Mouse (Mus musculus) heart, embryonic 14.5 days (tissue): ENCODE results near the gene Pdia5. TPM values are rescaled to one million over a fixed set of nuclear protein-coding genes. Genes with fewer than 3 reads are reported as not detected.

Source experiments
- ATAC-seq: fragments of 200-750 bp; cut with Nextera tagmentation; 2 replicates; pipeline ENCODE4 v1.8.0; 2017; ENCODE audit warnings: low read depth, moderate TSS enrichment; ENCODE audit not compliant: insufficient number of reproducible peaks, insufficient read depth, low FRiP score
- H3K27ac ChIP-seq, 2 experiments: fragments of 200-500 bp in 1 of 2; fragments of 300-500 bp in 1 of 2; sonication (generic) in 1 of 2; replicated peaks in 1 of 2; 2 replicates each; pipeline ENCODE4 v1.5.1; 2012 to 2014; ENCODE audit warnings: low read depth in 2 of 2, low read length in 2 of 2, control low read depth in 1 of 2, mild to moderate bottlenecking in 1 of 2, mixed read lengths in 1 of 2; ENCODE audit not compliant: control insufficient read depth in 1 of 2, insufficient read depth in 1 of 2
- H3K27me3 ChIP-seq: fragments of 300-500 bp; sonication (generic); 2 replicates; pipeline ENCODE4 v1.6.1; 2014; ENCODE audit warnings: mild to moderate bottlenecking, low read length, control low read depth; ENCODE audit not compliant: control insufficient read depth, insufficient read depth
- H3K36me3 ChIP-seq: fragments of 300-500 bp; sonication (generic); 2 replicates; pipeline ENCODE4 v1.6.1; 2014; ENCODE audit warnings: mild to moderate bottlenecking, control low read depth, low read length, mixed read lengths; ENCODE audit not compliant: control insufficient read depth, insufficient read depth
- H3K4me1 ChIP-seq, 2 experiments: fragments of 200-500 bp in 1 of 2; fragments of 300-500 bp in 1 of 2; sonication (generic) in 1 of 2; 2 replicates each; pipeline ENCODE4 v1.6.1; 2012 to 2014; ENCODE audit warnings: low read length in 2 of 2, control low read depth in 1 of 2, mixed read lengths in 1 of 2; ENCODE audit not compliant: control insufficient read depth in 2 of 2, insufficient read depth in 2 of 2
- H3K4me2 ChIP-seq: fragments of 300-500 bp; sonication (generic); 2 replicates; pipeline ENCODE4 v1.6.1; 2014; ENCODE audit warnings: mild to moderate bottlenecking, low read length
- H3K4me3 ChIP-seq, 2 experiments: fragments of 200-500 bp in 1 of 2; fragments of 300-500 bp in 1 of 2; sonication (generic) in 1 of 2; 2 replicates each; pipeline ENCODE4 v1.5.1; 2012 to 2014; ENCODE audit warnings: low read length in 2 of 2, mild to moderate bottlenecking in 2 of 2, control low read depth in 1 of 2, low read depth in 1 of 2, moderate library complexity in 1 of 2; ENCODE audit not compliant: control insufficient read depth in 1 of 2, insufficient read depth in 1 of 2
- H3K9ac ChIP-seq: fragments of 300-500 bp; sonication (generic); 2 replicates; pipeline ENCODE4 v1.6.1; 2014; ENCODE audit warnings: mild to moderate bottlenecking, low read length
- H3K9me3 ChIP-seq: fragments of 300-500 bp; sonication (generic); 2 replicates; pipeline ENCODE4 v1.6.1; 2016; ENCODE audit warnings: low read length, control low read depth; ENCODE audit not compliant: control insufficient read depth
- WGBS: fragments of 180-500 bp; shearing (Covaris S2); extraction: QIAGEN DNeasy Blood & Tissue Kit; methylation state at CpG from one replicate; pipeline ENCODE4 v1.1.7; 2014; 5-methylcytosine and 5-hydroxymethylcytosine counted together
- polyA plus RNA-seq: library from polyadenylated mRNA; unstranded; fragments of >200 nt; fragmentation: Nextera tagmentation; extraction: Ambion mirVana; gene quantifications from 2 replicates; pipeline ENCODE4 v1.2.1, GENCODE M21; 2014

The Pdia5 gene
- polyA plus RNA-seq, 1 experiment from 2014 or later, result 14.7 TPM

- WGBS, result 35% methylated on average over 1 of the region's 1 CpGs
Observed at GRCm38 (mm10) chr16:35439046-35439445, 51.6 kb downstream of the Pdia5 start.

GRCm38 (mm10) chr16:35431608-35432007, 59.1 kb downstream of the Pdia5 start:
- ATAC-seq, result no peak
- H3K4me3 ChIP-seq, result no peak overlapping the region
- H3K4me2 ChIP-seq, result no peak overlapping the region
- peaks cover 30% of the 10 kb centered on the region for H3K36me3 ChIP-seq
- WGBS, result 93% methylated on average over 4 of the region's 4 CpGs
- H3K27ac ChIP-seq, result no peak overlapping the region
- no peaks in the 10 kb centered on the region for H3K9me3 ChIP-seq
- H3K9ac ChIP-seq, result no peak overlapping the region
- H3K4me1 ChIP-seq, result peaks cover 2 to 10% of the 10 kb centered on the region in 2 experiments; a peak in 2 of 4 replicates
- H3K27me3 ChIP-seq, result no peaks in the 10 kb centered on the region

More at GRCm38 (mm10) chr16:35439046-35439445, 51.6 kb downstream of the Pdia5 start:
- H3K9me3 ChIP-seq, result no peaks in the 10 kb centered on the region
- peak overlapping the region; percentile 86 to 93 for H3K27ac ChIP-seq
- no peak overlapping the region for H3K9ac ChIP-seq
- peaks cover 32% of the 10 kb centered on the region for H3K36me3 ChIP-seq
- H3K4me3 ChIP-seq, result no peak overlapping the region
- 0 out of 2 replicates have a peak overlapping the region, but pooled peaks have one; percentile 23 for H3K4me2 ChIP-seq
- peak; percentile 77 for ATAC-seq
- peaks cover 17 to 19% of the 10 kb centered on the region in 2 experiments for H3K4me1 ChIP-seq
- H3K27me3 ChIP-seq, result no peaks in the 10 kb centered on the region

- Histone ChIP-seq H3K4me2 (no peak overlapping the region), H3K4me1 (0 out of 4 replicates have a peak, but pooled peaks cover 0 to 3% of the 10 kb centered on the region in 2 experiments), H3K27me3 (no peaks in the 10 kb centered on the region), H3K36me3 (0 out of 2 replicates have a peak, but pooled peaks cover 15% of the 10 kb centered on the region), H3K4me3 (no peak overlapping the region), H3K9ac (no peak overlapping the region), H3K27ac (no peak overlapping the region), H3K9me3 (no peaks in the 10 kb centered on the region)
- WGBS, result 83% methylated on average over 4 of the region's 4 CpGs
- ATAC-seq, result no peak
Observed at GRCm38 (mm10) chr16:35424926-35425325, 65.7 kb downstream of the Pdia5 start.

- WGBS, result 69% methylated on average over 18 of the region's 18 CpGs
- Histone ChIP-seq H3K4me2 (no peak overlapping the region), H3K27me3 (no peaks in the 10 kb centered on the region), H3K9me3 (no peaks in the 10 kb centered on the region), H3K4me3 (no peak overlapping the region), H3K4me1 (0 out of 4 replicates have a peak, but pooled peaks cover 0 to 3% of the 10 kb centered on the region in 2 experiments), H3K27ac (no peak overlapping the region), H3K9ac (no peak overlapping the region), H3K36me3 (peaks cover 4% of the 10 kb centered on the region; the same call in 1 of the 2 replicates)
- no peak for ATAC-seq
Observed at GRCm38 (mm10) chr16:35423250-35424139, 67.2 kb downstream of the Pdia5 start.

GRCm38 (mm10) chr16:35422705-35423104, 68.0 kb downstream of the Pdia5 start:
- no peak overlapping the region for H3K4me2 ChIP-seq
- ATAC-seq, result no peak
- no peak overlapping the region for H3K27ac ChIP-seq
- H3K27me3 ChIP-seq, result no peaks in the 10 kb centered on the region
- no peaks in the 10 kb centered on the region for H3K9me3 ChIP-seq
- 89% methylated on average over 8 of the region's 8 CpGs for WGBS
- peaks cover 10% of the 10 kb centered on the region; the same call in 1 of the 2 replicates for H3K36me3 ChIP-seq
- H3K4me1 ChIP-seq, result 0 out of 4 replicates have a peak, but pooled peaks cover 0 to 3% of the 10 kb centered on the region in 2 experiments
- no peak overlapping the region for H3K4me3 ChIP-seq
- H3K9ac ChIP-seq, result no peak overlapping the region

- H3K4me2 ChIP-seq, result no peak overlapping the region
- peaks cover 10% of the 10 kb centered on the region; the same call in 1 of the 2 replicates for H3K36me3 ChIP-seq
- H3K4me3 ChIP-seq, result no peak overlapping the region
- no peaks in the 10 kb centered on the region for H3K9me3 ChIP-seq
- no peak overlapping the region for H3K9ac ChIP-seq
- WGBS, result 44% methylated on average over 4 of the region's 4 CpGs
- no peak for ATAC-seq
- no peaks in the 10 kb centered on the region for H3K27me3 ChIP-seq
- 0 out of 4 replicates have a peak, but pooled peaks cover 0 to 3% of the 10 kb centered on the region in 2 experiments for H3K4me1 ChIP-seq
- H3K27ac ChIP-seq, result no peak overlapping the region
Observed at GRCm38 (mm10) chr16:35422141-35422540, 68.5 kb downstream of the Pdia5 start.

GRCm38 (mm10) chr16:35414616-35415015, 76.1 kb downstream of the Pdia5 start:
- WGBS, result 72% methylated on average over 5 of the region's 5 CpGs
- no peak for ATAC-seq
- no peaks in the 10 kb centered on the region for H3K27me3 ChIP-seq

More at GRCm38 (mm10) chr16:35414616-35415015, 76.1 kb downstream of the Pdia5 start:
- Histone ChIP-seq H3K4me1 (no peaks in the 10 kb centered on the region), H3K4me3 (no peak overlapping the region), H3K9ac (no peak overlapping the region), H3K9me3 (no peaks in the 10 kb centered on the region), H3K4me2 (no peak overlapping the region), H3K27ac (no peak overlapping the region), H3K36me3 (peaks cover 30% of the 10 kb centered on the region)
